Mouse (Mus musculus) kidney, embryonic 14.5 days (tissue): Measurements from ENCODE around the gene Kcnmb3. TPM values are rescaled to one million over a fixed set of nuclear protein-coding genes. Genes with fewer than 3 reads are reported as not detected.
A peak's percentile ranks its signal among the peaks of the same experiment; 100 is the strongest.

ENCODE experiments used
- ATAC-seq: fragments of 200-750 bp; cut with Nextera tagmentation; 2 replicates; pipeline ENCODE4 v1.8.0; 2017; ENCODE audit warnings: moderate number of reproducible peaks, mild to moderate bottlenecking, moderate TSS enrichment, moderate library complexity; ENCODE audit not compliant: low FRiP score, low TSS enrichment
- H3K27ac ChIP-seq: fragments of 300-500 bp; sonication (generic); 2 replicates; pipeline ENCODE4 v1.5.1; 2014; ENCODE audit warnings: low read depth, mild to moderate bottlenecking, low read length, moderate library complexity, mixed read lengths
- H3K27me3 ChIP-seq: fragments of 300-500 bp; sonication (generic); 2 replicates; pipeline ENCODE4 v1.6.1; 2014; ENCODE audit warnings: mild to moderate bottlenecking, low read length; ENCODE audit not compliant: control insufficient read depth, insufficient read depth
- H3K36me3 ChIP-seq: fragments of 300-500 bp; sonication (generic); 2 replicates; pipeline ENCODE4 v1.6.1; 2014; ENCODE audit warnings: low read length, mixed read lengths; ENCODE audit not compliant: control insufficient read depth, insufficient read depth
- H3K4me1 ChIP-seq: fragments of 300-500 bp; sonication (generic); 2 replicates; pipeline ENCODE4 v1.6.1; 2014; ENCODE audit warnings: low read length, mixed read lengths; ENCODE audit not compliant: control insufficient read depth, insufficient read depth
- H3K4me2 ChIP-seq: fragments of 300-500 bp; sonication (generic); replicated peaks from 2 replicates; pipeline ENCODE4 v1.6.1; 2014; ENCODE audit warnings: low read depth, mild to moderate bottlenecking, low read length
- H3K4me3 ChIP-seq: fragments of 300-500 bp; sonication (generic); 2 replicates; pipeline ENCODE4 v1.5.1; 2014; ENCODE audit warnings: mild to moderate bottlenecking, low read length
- H3K9ac ChIP-seq: fragments of 300-500 bp; sonication (generic); 2 replicates; pipeline ENCODE4 v1.6.1; 2014; ENCODE audit warnings: low read depth, mild to moderate bottlenecking, low read length, moderate library complexity
- H3K9me3 ChIP-seq: fragments of 300-500 bp; sonication (generic); 2 replicates; pipeline ENCODE4 v1.6.1; 2016; ENCODE audit warnings: low read length; ENCODE audit not compliant: control insufficient read depth
- WGBS: fragments of 180-500 bp; shearing (Covaris S2); extraction: QIAGEN DNeasy Blood & Tissue Kit; methylation state at CpG from one replicate; pipeline ENCODE4 v1.1.7; 2014; 5-methylcytosine and 5-hydroxymethylcytosine counted together
- polyA plus RNA-seq: library from polyadenylated mRNA; unstranded; fragments of >200 nt; fragmentation: Nextera tagmentation; extraction: Ambion mirVana; gene quantifications from 2 replicates; pipeline ENCODE4 v1.2.1, GENCODE M21; 2014

Kcnmb3 gene
- polyA plus RNA-seq, 1 experiment from 2014 or later, result not detected

GRCm38 (mm10) chr3:32483035-32483434 lies 9.0 kb downstream of the Kcnmb3 start:
- ATAC-seq, result no peak

GRCm38 (mm10) chr3:32479961-32480360 lies 12.1 kb downstream of the Kcnmb3 start:
- no peaks in the 10 kb centered on the region for H3K27me3 ChIP-seq
- no peak for ATAC-seq
- H3K27ac ChIP-seq, result no peak overlapping the region
- WGBS, result 89% methylated on average over 7 of the region's 7 CpGs
- no peak overlapping the region for H3K4me2 ChIP-seq
- no peaks in the 10 kb centered on the region for H3K4me1 ChIP-seq
- no peaks in the 10 kb centered on the region for H3K36me3 ChIP-seq
- H3K9me3 ChIP-seq, result no peaks in the 10 kb centered on the region
- H3K9ac ChIP-seq, result no peak overlapping the region
- no peak overlapping the region for H3K4me3 ChIP-seq

More at GRCm38 (mm10) chr3:32483035-32483434, 9.0 kb downstream of the Kcnmb3 start:
- no peak overlapping the region for H3K27ac ChIP-seq
- H3K36me3 ChIP-seq, result no peaks in the 10 kb centered on the region
- H3K4me1 ChIP-seq, result no peaks in the 10 kb centered on the region
- no peaks in the 10 kb centered on the region for H3K9me3 ChIP-seq
- no peak overlapping the region for H3K4me3 ChIP-seq
- no peak overlapping the region for H3K9ac ChIP-seq
- no peaks in the 10 kb centered on the region for H3K27me3 ChIP-seq
- 84% methylated on average over 3 of the region's 3 CpGs for WGBS
- no peak overlapping the region for H3K4me2 ChIP-seq

GRCm38 (mm10) chr3:32473184-32473583 lies 18.8 kb downstream of the Kcnmb3 start:
- Histone ChIP-seq H3K4me1 (peaks cover 14% of the 10 kb centered on the region), H3K36me3 (no peaks in the 10 kb centered on the region), H3K9me3 (no peaks in the 10 kb centered on the region), H3K9ac (no peak overlapping the region), H3K4me3 (no peak overlapping the region), H3K4me2 (no peak overlapping the region), H3K27ac (no peak overlapping the region), H3K27me3 (no peaks in the 10 kb centered on the region)
- peak; percentile 51; the same call in 1 of the 2 replicates for ATAC-seq
- 39% methylated on average over 10 of the region's 10 CpGs for WGBS

GRCm38 (mm10) chr3:32472191-32472900 lies 19.7 kb downstream of the Kcnmb3 start:
- Histone ChIP-seq H3K9me3 (no peaks in the 10 kb centered on the region), H3K4me1 (peaks cover 14% of the 10 kb centered on the region), H3K27ac (no peak overlapping the region), H3K9ac (no peak overlapping the region), H3K4me2 (no peak overlapping the region), H3K27me3 (no peaks in the 10 kb centered on the region), H3K36me3 (no peaks in the 10 kb centered on the region), H3K4me3 (no peak overlapping the region)
- 44% methylated on average over 14 of the region's 14 CpGs for WGBS
- 0 out of 2 replicates have a peak, but pooled peaks have one; percentile 41 for ATAC-seq

GRCm38 (mm10) chr3:32471098-32471497 lies 20.9 kb downstream of the Kcnmb3 start:
- H3K27me3 ChIP-seq, result no peaks in the 10 kb centered on the region
- WGBS, result 35% methylated on average over 6 of the region's 6 CpGs
- no peak overlapping the region for H3K4me3 ChIP-seq
- H3K4me1 ChIP-seq, result peaks cover 14% of the 10 kb centered on the region
- no peaks in the 10 kb centered on the region for H3K36me3 ChIP-seq
- ATAC-seq, result peak; percentile 56
- no peak overlapping the region for H3K4me2 ChIP-seq
- H3K27ac ChIP-seq, result no peak overlapping the region
- H3K9me3 ChIP-seq, result no peaks in the 10 kb centered on the region
- no peak overlapping the region for H3K9ac ChIP-seq

GRCm38 (mm10) chr3:32470449-32470848 lies 21.6 kb downstream of the Kcnmb3 start:
- Histone ChIP-seq H3K36me3 (no peaks in the 10 kb centered on the region), H3K4me2 (no peak overlapping the region), H3K9ac (no peak overlapping the region), H3K27ac (no peak overlapping the region), H3K4me1 (peaks cover 14% of the 10 kb centered on the region), H3K9me3 (no peaks in the 10 kb centered on the region), H3K27me3 (no peaks in the 10 kb centered on the region), H3K4me3 (no peak overlapping the region)
- 78% methylated on average over 7 of the region's 7 CpGs for WGBS
- no peak for ATAC-seq

- WGBS, result 62% methylated on average over 4 of the region's 4 CpGs
- Histone ChIP-seq H3K9ac (no peak overlapping the region), H3K27me3 (no peaks in the 10 kb centered on the region), H3K4me1 (peaks cover 14% of the 10 kb centered on the region), H3K27ac (no peak overlapping the region), H3K36me3 (peaks cover 6% of the 10 kb centered on the region), H3K9me3 (no peaks in the 10 kb centered on the region), H3K4me3 (no peak overlapping the region), H3K4me2 (no peak overlapping the region)
- ATAC-seq, result no peak
Observed at GRCm38 (mm10) chr3:32468411-32468810, 23.6 kb downstream of the Kcnmb3 start.

- Histone ChIP-seq H3K9ac (no peak overlapping the region), H3K4me3 (no peak overlapping the region), H3K9me3 (no peaks in the 10 kb centered on the region), H3K27me3 (no peaks in the 10 kb centered on the region), H3K27ac (no peak overlapping the region), H3K4me2 (no peak overlapping the region), H3K36me3 (peaks cover 17% of the 10 kb centered on the region), H3K4me1 (peaks cover 6% of the 10 kb centered on the region)
- 84% methylated on average over 4 of the region's 4 CpGs for WGBS
- ATAC-seq, result no peak
Observed at GRCm38 (mm10) chr3:32467321-32467720, 24.7 kb downstream of the Kcnmb3 start.

GRCm38 (mm10) chr3:32459777-32460176 lies 32.3 kb downstream of the Kcnmb3 start:
- peaks cover 79% of the 10 kb centered on the region for H3K36me3 ChIP-seq
- H3K9me3 ChIP-seq, result no peaks in the 10 kb centered on the region
- no peak overlapping the region for H3K4me3 ChIP-seq
- H3K9ac ChIP-seq, result no peak overlapping the region
- H3K4me1 ChIP-seq, result no peaks in the 10 kb centered on the region
- ATAC-seq, result no peak
- WGBS, result 72% methylated on average over 4 of the region's 4 CpGs
- H3K4me2 ChIP-seq, result no peak overlapping the region
- no peaks in the 10 kb centered on the region for H3K27me3 ChIP-seq
- no peak overlapping the region for H3K27ac ChIP-seq
